ENCODE assay signal across 24 mouse cellular contexts in genomic region chr3:101936369-101936768, GRCm38 (mm10). TPM values are rescaled to one million over a fixed set of nuclear protein-coding genes. Genes with fewer than 3 reads are reported as not detected.
"Had no signal": no experiment of that assay in that cellular context is flagged by ENCODE, and none has a peak within 500 bp of the region (broad histone marks: within the 10 kb centered on the region; RNA-seq: fewer than 3 reads in every experiment).

No protein-coding gene starts in this region.

- ATAC-seq: forebrain, embryonic 13.5 days; forebrain, embryonic 14.5 days; forebrain, embryonic 15.5 days; forebrain, embryonic 16.5 days; forebrain, postnatal 0 days had no signal

- H3K9me3 ChIP-seq: embryonic facial prominence, embryonic 10.5 days; embryonic facial prominence, embryonic 12.5 days; embryonic facial prominence, embryonic 13.5 days; embryonic facial prominence, embryonic 15.5 days; forebrain, embryonic 10.5 days; forebrain, embryonic 12.5 days; forebrain, embryonic 13.5 days; forebrain, embryonic 15.5 days had no signal

- H3K4me2 ChIP-seq: embryonic facial prominence, embryonic 12.5 days; embryonic facial prominence, embryonic 13.5 days; embryonic facial prominence, embryonic 15.5 days; forebrain, embryonic 12.5 days; forebrain, embryonic 13.5 days; forebrain, embryonic 15.5 days had no signal

- H3K4me1 ChIP-seq: embryonic facial prominence, embryonic 12.5 days; embryonic facial prominence, embryonic 15.5 days; forebrain, embryonic 12.5 days; forebrain, embryonic 13.5 days had no signal

- H3K9ac ChIP-seq: embryonic facial prominence, embryonic 12.5 days; embryonic facial prominence, embryonic 13.5 days; embryonic facial prominence, embryonic 15.5 days; forebrain, embryonic 12.5 days; forebrain, embryonic 13.5 days; forebrain, embryonic 15.5 days; forebrain, postnatal 0 days had no signal

- H3K27me3 ChIP-seq: embryonic facial prominence, embryonic 12.5 days; embryonic facial prominence, embryonic 13.5 days; embryonic facial prominence, embryonic 15.5 days; forebrain, embryonic 12.5 days; forebrain, embryonic 13.5 days; forebrain, embryonic 15.5 days had no signal

- H3K27ac ChIP-seq: embryonic facial prominence, embryonic 10.5 days; embryonic facial prominence, embryonic 12.5 days; embryonic facial prominence, embryonic 13.5 days; embryonic facial prominence, embryonic 15.5 days; forebrain, embryonic 10.5 days; forebrain, embryonic 12.5 days; forebrain, embryonic 13.5 days; forebrain, embryonic 15.5 days; gastrocnemius, adult 2 months; heart, adult 2 months had no signal

- H3K4me3 ChIP-seq: embryonic facial prominence, embryonic 10.5 days; embryonic facial prominence, embryonic 12.5 days; embryonic facial prominence, embryonic 13.5 days; embryonic facial prominence, embryonic 15.5 days; erythroblast, embryonic 14.5 days; forebrain, embryonic 10.5 days; forebrain, embryonic 12.5 days; forebrain, embryonic 13.5 days; forebrain, embryonic 15.5 days; gastrocnemius, adult 2 months; heart, adult 2 months had no signal

- H3K36me3 ChIP-seq: embryonic facial prominence, embryonic 10.5 days; embryonic facial prominence, embryonic 12.5 days; embryonic facial prominence, embryonic 13.5 days; embryonic facial prominence, embryonic 15.5 days; forebrain, embryonic 10.5 days; forebrain, embryonic 12.5 days; forebrain, embryonic 15.5 days had no signal

- DNase-seq: cerebellum, adult 9-10 months; cerebellum, adult 9-11 months; cerebellum, postnatal 36 days; embryo, embryonic 11 days; forebrain, postnatal 0 days; gastrocnemius, adult 2 months; gastrocnemius, postnatal 10 days; gastrocnemius, postnatal 14 days; gastrocnemius, postnatal 25 days; gastrocnemius, postnatal 36 days; heart, adult 11 months; heart, adult 18-20 months; heart, adult 2 months had no signal

RNA-seq across cellular contexts. Expression of gene Slc22a15, which starts 12.1 kb away (rescaled TPM):
- polyA plus RNA-seq: erythroblast, embryonic 14.5 days had no signal
